Mouse (Mus musculus) left cerebral cortex, postnatal 10 days (tissue): ENCODE measurements around the gene Six4. TPM values are rescaled to one million over a fixed set of nuclear protein-coding genes. Genes with fewer than 3 reads are reported as not detected.
A peak's percentile ranks its signal among the peaks of the same experiment; 100 is the strongest.
"Not testable (repeated sequence)": the region's sequence is repeated elsewhere in the genome, so short reads cannot be mapped to it uniquely, and the experiment has no call there.

Experiments used
- DNase-seq, 2 experiments: peaks; one replicate each; pipeline ENCODE4 v3.0.0; 2021 to 2022; ENCODE audit warnings: low spot score in 2 of 2, mixed read lengths in 1 of 2; ENCODE audit errors: extremely low spot score in 1 of 2
- intact Hi-C: fragments of 180-260 bp; cut with DNase I; formaldehyde crosslinking; loops from one replicate; pipeline ENCODE4 v1.15.1; 2025
- total RNA-seq, 2 experiments: library from RNA; stranded (reverse); gene quantifications; 2 replicates each; pipeline ENCODE4 v1.2.3; 2021

Six4 gene
- total RNA-seq: under 1 TPM; 0.26 TPM

DNA sequence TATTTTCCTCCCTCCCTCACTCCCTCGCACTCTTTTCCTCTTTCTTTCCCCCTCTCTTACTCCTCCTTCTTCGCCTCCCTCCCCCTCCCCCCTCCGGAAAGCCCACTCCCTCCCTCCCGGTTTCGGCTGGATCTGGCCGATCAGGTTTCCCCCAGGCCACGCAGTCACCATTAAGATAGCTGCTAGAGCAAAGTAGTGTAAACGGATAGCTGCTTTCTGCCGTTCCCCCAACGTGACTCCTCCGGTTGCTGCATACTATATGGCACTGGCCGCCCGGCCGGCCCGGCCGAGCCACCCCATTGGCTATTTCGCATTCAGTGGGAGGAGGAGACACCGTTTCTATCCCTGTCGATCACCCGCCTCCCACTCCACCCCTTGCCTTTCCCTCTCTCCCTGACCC is at the start of gene Six4:
Six4 (minus strand) TSS at position 261 of the 400 bp plus-strand sequence.
- intact Hi-C loops: no loop called here
- peak in 1 of 2 experiments; percentile 62 for DNase-seq

DNA sequence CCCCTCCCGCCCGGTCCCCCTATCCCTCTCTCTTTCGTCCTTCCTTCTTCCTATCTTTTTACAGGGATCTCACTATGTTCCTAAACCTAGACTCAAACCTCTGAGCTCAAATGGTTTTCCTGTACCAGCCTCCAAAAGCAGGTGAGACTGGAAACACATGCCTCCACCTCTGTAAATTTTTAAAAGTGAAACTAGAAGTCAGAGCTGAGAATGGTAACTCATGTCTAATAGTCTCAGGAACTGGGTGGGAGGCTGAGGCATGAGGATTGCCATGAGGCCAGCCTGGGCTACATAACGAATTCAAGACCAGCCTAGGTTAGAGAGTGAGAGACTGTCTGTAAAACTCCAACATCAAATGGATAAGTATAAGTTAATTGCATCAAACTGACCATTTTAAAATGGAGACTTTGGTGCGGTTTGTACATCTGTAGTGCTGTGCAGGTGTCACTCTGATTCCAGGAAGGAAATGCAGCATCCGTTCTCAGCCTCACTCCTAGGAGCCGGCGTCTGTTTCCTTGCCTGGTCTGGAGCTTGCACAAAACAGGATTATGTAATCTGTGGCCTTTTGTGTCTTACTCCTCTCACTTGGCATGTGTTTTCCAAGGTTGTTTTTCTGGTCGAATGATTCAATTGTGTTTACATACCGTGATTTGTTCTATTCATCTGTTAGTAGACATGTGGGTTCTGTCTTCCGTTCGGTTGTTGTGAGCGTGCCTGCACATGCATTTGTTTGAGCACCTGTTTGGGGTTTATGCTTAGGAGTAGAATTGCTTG is 49.3 kb upstream of the Six4 start:
- no peak for DNase-seq
- intact Hi-C loops: no loop called here

DNA sequence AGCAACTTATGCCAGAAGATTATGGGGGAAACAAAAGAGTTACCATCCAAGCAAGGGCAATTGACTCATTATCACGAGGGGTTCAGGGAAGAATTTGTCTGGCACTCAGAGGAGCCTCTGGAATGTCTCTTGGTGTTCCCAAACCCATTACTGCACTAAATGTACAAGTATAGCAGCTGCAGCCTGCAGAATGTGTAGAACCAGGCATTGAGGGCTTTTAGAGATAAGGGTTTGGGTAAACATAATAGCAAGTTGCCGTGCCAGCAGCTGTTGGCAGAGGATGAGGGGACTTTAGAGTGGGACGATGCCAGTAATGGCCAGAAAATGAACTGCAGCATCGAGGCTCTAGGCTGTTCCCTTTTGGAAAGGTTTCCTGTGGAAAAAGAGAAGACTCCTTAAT is 47.1 kb upstream of the Six4 start:
- DNase-seq: no peak
- intact Hi-C loops: no loop called here

DNA sequence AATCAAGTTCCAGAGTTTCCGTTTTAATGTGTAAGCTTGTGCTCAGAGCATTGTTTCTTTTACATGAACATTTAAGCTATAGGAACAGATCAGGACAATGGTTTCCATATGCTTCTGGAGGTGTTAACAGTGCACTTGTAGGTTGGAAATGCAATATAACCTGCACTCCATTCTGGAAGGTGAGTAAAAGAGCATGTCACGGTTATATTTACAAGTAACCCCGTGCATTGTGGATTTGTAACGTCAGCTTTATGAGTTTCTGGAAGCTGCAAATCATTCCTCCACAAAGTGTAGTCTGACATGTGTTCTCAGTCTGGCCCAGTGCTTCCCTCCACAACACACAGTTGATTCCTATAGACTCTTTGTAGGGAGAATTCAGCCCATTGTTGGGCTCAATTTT is 40.9 kb upstream of the Six4 start:
- intact Hi-C loops: no loop called here
- DNase-seq: no peak

- DNase-seq, intact Hi-C loops: not testable (repeated sequence)
These were observed 37.8 kb upstream of the Six4 start for GRCm38 (mm10) chr12:73151038-73151437.

- DNase-seq: no peak
- intact Hi-C loops: no loop called here
These were observed 34.0 kb upstream of the Six4 start for GRCm38 (mm10) chr12:73147236-73147635.

DNA sequence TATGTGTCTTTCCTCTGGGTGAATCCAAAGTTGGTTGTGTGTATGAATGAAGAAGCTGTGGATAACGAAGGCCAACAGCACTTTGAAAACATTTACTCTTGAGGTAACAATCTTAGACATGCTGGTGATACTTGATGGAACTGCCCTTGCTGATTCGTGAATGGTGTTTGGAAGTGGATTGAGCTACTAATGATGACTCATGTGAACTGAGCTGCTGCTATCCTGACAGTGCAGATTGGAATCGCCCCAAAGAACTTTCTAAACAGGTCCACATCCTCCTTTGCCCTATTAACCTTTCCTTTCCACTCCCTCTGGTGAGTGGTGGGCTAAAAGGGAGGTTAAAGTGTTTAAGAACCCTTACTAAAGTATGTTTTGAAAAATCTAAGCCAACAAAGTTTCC is 27.5 kb upstream of the Six4 start:
- intact Hi-C loops: no loop called here
- no peak for DNase-seq

DNA sequence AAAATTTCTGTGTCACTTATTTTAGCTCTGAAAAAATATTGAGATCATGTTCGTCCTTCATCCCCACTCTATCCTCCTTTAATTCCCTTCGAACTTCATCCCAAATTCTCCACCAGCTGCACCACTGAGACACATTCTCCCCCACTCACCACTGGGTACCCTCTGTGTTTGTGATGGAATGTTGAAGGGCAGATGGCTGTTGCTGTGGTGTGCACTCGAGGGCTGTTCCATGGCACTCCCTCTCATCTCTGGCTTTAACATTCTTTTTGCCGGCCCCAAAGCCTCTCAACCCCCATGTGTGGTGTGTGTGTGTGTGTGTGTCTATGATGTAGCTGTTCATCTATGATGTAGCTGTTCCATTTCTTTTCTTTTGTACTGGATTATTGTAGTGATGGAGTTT is 12.0 kb upstream of the Six4 start:
- no peak for DNase-seq
- intact Hi-C loops: no loop called here

DNA sequence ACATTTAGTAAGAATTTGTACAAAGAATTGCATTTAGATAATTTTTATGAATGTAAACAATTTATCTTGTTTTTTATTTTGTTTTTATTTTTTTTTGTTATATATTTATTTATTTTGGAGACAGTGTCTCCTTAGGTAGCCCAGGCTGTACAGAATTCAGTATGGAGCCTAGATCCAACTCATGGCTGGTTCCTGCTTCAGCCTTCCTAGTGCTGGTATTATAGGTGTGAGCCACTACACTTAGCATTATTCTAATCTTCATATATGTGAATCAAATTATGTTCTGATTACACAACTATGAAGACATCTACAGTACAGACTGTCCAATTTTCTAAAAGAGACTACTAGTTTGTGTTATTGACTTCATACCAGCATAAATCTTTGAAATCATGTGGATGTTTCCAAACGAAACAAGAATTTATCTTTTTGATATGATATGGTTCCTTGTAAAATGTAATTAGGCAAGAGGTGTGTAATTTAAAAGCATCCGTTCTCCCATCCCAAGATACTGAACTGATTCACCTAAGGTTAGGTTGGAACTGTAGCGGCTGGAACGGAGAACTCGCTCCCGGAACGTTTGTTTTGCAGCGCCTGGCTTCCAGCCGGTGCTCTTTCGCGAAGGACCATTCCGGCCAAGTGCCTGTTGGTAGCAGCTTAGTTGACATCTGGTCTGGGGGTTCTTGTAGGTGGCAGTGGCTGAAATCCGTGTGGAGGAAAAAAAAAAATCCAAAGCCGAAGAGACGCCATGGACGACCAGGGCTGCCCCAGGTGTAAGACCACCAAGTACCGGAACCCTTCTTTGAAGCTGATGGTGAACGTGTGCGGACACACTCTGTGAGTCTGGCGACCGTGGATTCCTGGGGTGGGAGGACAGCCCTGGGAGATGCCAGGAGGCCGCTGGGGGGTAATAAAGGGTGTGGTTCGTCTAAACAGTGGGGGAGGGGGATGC is 10.1 kb upstream of the Six4 start, which contains the start of gene Mnat1:
Mnat1 (plus strand) TSS at position 625 of the 949 bp plus-strand sequence.
- intact Hi-C loops: no loop called here
- DNase-seq: peak; percentile 60 to 82

GRCm38 (mm10) chr12:73112326-73113087 is 749 bp downstream of the Six4 start:
- intact Hi-C loops: no loop called here
- DNase-seq: peak; percentile 5 to 47

DNA sequence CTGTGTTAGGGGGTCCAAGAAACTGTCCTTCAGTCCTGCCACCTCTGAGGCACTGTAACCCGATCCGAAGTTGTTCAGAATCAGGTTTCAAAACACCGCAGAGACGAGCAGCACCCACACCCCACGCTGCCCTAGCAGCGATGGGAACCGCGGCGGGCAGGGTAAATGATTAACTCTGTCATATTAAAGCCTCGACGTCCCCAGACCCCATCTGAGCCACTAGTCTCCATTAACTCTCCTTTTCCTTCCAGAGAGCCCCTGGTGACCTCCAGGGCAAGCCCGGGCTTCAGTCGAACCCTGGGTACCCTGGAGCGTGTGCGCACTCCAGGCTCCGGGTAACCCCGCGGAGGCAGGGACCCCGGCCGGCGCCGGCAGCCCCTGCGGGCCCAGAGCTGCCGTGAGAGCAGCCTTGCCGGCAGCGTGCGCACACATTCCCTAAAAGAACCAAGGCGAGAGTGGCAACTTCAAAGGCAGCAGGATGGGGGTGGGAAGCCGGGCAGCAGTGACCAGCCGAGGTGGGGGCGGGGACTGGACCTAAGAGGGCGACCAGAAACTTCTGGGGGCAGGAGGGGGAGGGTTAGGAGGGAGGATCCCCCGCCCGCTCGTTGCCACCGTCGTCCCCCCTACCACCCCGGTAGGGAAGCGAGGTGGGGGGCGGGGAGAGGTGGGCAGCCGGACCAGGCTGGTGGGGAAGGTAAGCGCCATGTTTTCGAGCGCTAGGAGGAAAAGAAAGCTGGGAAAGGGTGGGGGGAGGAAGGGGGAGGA is 1.5 kb downstream of the Six4 start:
- DNase-seq: peak in 1 of 2 experiments; percentile 56
- intact Hi-C loops: no loop called here

- DNase-seq: peak in 1 of 2 experiments; percentile 25
- intact Hi-C loops: no loop called here
These were observed 2.7 kb downstream of the Six4 start for GRCm38 (mm10) chr12:73110431-73111111.

DNA sequence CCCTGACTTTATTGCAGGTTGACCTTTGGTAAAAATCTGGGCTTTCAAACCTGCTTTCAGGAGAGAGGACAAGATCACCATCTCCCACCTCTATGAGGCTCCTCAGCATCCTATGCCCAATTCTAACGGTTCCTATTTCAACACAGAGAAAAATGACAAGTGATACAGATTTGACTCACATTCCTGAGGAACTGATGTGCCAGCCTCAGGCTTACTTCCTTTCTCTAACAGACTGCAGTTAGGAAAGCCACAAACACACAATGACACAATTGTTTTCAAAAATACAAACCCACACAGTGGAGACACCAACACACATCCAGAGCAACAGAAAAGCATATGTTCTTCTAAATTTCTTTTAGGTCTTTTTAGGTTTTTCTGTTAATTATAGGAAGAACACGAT is 5.4 kb downstream of the Six4 start:
- intact Hi-C loops: no loop called here
- no peak for DNase-seq

GRCm38 (mm10) chr12:73103713-73104112 is 9.5 kb downstream of the Six4 start:
- DNase-seq: no peak
- intact Hi-C loops: no loop called here

GRCm38 (mm10) chr12:73098593-73098992 is 14.7 kb downstream of the Six4 start:
- intact Hi-C loops: no loop called here

GRCm38 (mm10) chr12:73096177-73096576 is 17.1 kb downstream of the Six4 start:
- intact Hi-C loops, DNase-seq: not testable (repeated sequence)

More at GRCm38 (mm10) chr12:73098593-73098992, 14.7 kb downstream of the Six4 start:
- DNase-seq: no peak

GRCm38 (mm10) chr12:73094605-73095004 is 18.7 kb downstream of the Six4 start:
- DNase-seq: no peak
- intact Hi-C loops: no loop called here

GRCm38 (mm10) chr12:73094189-73094588 is 19.1 kb downstream of the Six4 start:
- intact Hi-C loops: no loop called here
- DNase-seq: no peak
